Mouse (Mus musculus) stomach, postnatal 0 days (tissue): ENCODE data around the gene Cox8b. TPM values are rescaled to one million over a fixed set of nuclear protein-coding genes. Genes with fewer than 3 reads are reported as not detected.

Experiments used
- ATAC-seq: fragments of 200-750 bp; cut with Nextera tagmentation; 2 replicates; pipeline ENCODE4 v1.8.0; 2017; ENCODE audit not compliant: low FRiP score, low TSS enrichment
- DNase-seq: peaks from one replicate; pipeline ENCODE4 v3.0.0-alpha.2; 2016; ENCODE audit warnings: low spot score
- H3K27ac ChIP-seq: fragments of 300-500 bp; sonication (generic); replicated peaks from 2 replicates; pipeline ENCODE4 v1.5.1; 2014; ENCODE audit warnings: mild to moderate bottlenecking, control low read depth
- H3K27me3 ChIP-seq: fragments of 300-500 bp; sonication (generic); 2 replicates; pipeline ENCODE4 v1.6.1; 2014; ENCODE audit warnings: low read length; ENCODE audit not compliant: control insufficient read depth, insufficient read depth
- H3K36me3 ChIP-seq: fragments of 300-500 bp; sonication (generic); 2 replicates; pipeline ENCODE4 v1.6.1; 2014; ENCODE audit warnings: low read length, mixed read lengths; ENCODE audit not compliant: control insufficient read depth, insufficient read depth
- H3K4me1 ChIP-seq: fragments of 300-500 bp; sonication (generic); replicated peaks from 2 replicates; pipeline ENCODE4 v1.6.1; 2014; ENCODE audit warnings: antibody characterized with exemption; ENCODE audit not compliant: control insufficient read depth, insufficient read depth
- H3K4me2 ChIP-seq: fragments of 300-500 bp; sonication (generic); replicated peaks from 2 replicates; pipeline ENCODE4 v1.6.1; 2014; ENCODE audit warnings: low read depth, mild to moderate bottlenecking, control low read depth, moderate library complexity
- H3K4me3 ChIP-seq: fragments of 300-500 bp; sonication (generic); 2 replicates; pipeline ENCODE4 v1.5.1; 2014; ENCODE audit warnings: low read depth, low read length, control low read depth
- H3K9ac ChIP-seq: fragments of 300-500 bp; sonication (generic); 2 replicates; pipeline ENCODE4 v1.6.1; 2014; ENCODE audit warnings: mild to moderate bottlenecking, low read length, control low read depth, mixed read lengths
- H3K9me3 ChIP-seq: fragments of 300-500 bp; sonication (generic); 2 replicates; pipeline ENCODE4 v1.6.1; 2016; ENCODE audit warnings: low read length; ENCODE audit not compliant: control insufficient read depth
- CTCF ChIP-seq: IDR thresholded peaks from 2 replicates; pipeline ENCODE4 v1.5.1; 2016; ENCODE audit warnings: antibody characterized with exemption, low read depth, mild to moderate bottlenecking, moderate library complexity
- EP300 ChIP-seq: optimal IDR thresholded peaks from 2 replicates; pipeline ENCODE3; 2016; ENCODE audit warnings: antibody characterized with exemption
- WGBS: fragments of 180-500 bp; shearing (Covaris S2); extraction: QIAGEN DNeasy Blood & Tissue Kit; methylation state at CpG from one replicate; pipeline ENCODE4 v1.1.7; 2014; 5-methylcytosine and 5-hydroxymethylcytosine counted together
- polyA plus RNA-seq: library from polyadenylated mRNA; unstranded; fragments of >200 nt; fragmentation: Nextera tagmentation; extraction: Ambion mirVana; gene quantifications from 2 replicates; pipeline ENCODE4 v1.2.1, GENCODE M21; 2015

The Cox8b gene
- polyA plus RNA-seq, 1 experiment from 2014 or later = 1.3 TPM

DNA sequence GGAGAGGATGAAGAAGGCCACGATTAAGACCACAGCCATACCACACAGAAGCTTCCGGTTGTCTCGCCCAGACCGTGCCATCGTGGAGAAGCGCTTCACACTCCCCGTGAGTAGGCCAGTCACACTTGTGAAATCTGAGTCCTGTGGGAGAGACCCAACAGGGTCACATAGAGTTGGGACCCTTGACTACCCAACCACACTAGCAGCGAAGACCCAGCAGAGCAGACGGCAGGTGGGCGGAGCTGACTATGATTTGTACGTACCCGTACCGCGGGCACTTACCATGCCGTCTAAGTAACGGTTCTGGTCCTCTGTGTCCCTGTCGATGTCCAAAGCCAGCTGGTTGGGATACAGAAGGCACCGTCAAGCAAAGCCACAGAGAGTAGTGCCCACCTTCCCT is 45.8 kb downstream of the Cox8b start:
- Histone ChIP-seq H3K4me1 (peaks cover 10% of the 10 kb centered on the region; the same call in 1 of the 2 replicates), H3K9me3 (no peaks in the 10 kb centered on the region), H3K36me3 (peaks cover 16% of the 10 kb centered on the region; the same call in 1 of the 2 replicates), H3K27me3 (no peaks in the 10 kb centered on the region), H3K4me2 (no peak overlapping the region), H3K4me3 (no peak overlapping the region), H3K9ac (no peak overlapping the region), H3K27ac (no peak overlapping the region)
- 92% methylated on average over 18 of the region's 18 CpGs for WGBS
- TF ChIP-seq CTCF (no peak), EP300 (no peak)
- DNase-seq (no peak), ATAC-seq (no peak)

DNA sequence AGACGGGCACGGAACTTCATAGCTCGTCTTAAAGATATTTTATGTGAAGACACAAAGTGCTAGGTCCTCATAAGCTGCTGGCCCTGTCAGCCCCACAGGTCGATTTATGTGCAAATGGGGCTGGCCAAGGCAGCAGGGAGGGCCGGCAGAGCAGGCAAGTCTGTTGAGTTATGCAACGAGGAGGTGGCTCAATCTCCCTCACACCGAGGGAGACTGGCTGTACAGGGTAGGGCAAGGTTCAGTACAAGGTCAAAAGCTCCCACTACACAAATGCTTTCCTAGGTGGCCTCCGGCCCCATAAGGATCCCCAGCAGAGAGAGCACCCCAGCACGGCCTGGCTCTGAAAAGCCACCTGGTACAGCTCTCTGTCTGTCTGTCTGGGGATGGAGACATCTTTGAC is 46.9 kb downstream of the Cox8b start:
- Histone ChIP-seq H3K36me3 (peaks cover 16% of the 10 kb centered on the region; the same call in 1 of the 2 replicates), H3K4me3 (no peak overlapping the region), H3K4me2 (no peak overlapping the region), H3K27me3 (no peaks in the 10 kb centered on the region), H3K9ac (no peak overlapping the region), H3K4me1 (peaks cover 10% of the 10 kb centered on the region; the same call in 1 of the 2 replicates), H3K9me3 (no peaks in the 10 kb centered on the region), H3K27ac (no peak overlapping the region)
- no peak for TF ChIP-seq CTCF
- TF ChIP-seq EP300 = no peak
- 82% methylated on average over 9 of the region's 9 CpGs for WGBS
- ATAC-seq (no peak), DNase-seq (no peak)

DNA sequence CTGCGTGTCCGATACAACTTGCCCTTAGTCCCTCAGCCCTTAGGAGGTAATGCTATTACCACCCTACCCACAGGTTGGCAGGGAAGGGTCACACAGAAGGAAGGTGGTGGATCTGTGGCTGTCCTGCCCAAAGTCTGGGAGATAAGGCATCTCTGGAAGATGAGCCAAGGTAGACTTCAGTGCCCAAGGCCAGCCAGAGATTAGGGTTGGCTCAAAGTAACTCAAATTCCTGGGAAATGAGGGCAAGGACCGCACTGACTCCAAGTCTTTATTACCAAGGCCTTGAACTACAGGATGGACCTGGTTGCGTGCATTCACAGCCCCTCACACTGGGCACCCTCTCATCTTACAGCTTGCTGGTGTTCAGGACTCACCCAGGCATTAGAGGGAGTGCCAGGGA is 48.3 kb downstream of the Cox8b start:
- Histone ChIP-seq H3K9me3 (no peaks in the 10 kb centered on the region), H3K36me3 (peaks cover 16% of the 10 kb centered on the region; the same call in 1 of the 2 replicates), H3K4me2 (no peak overlapping the region), H3K9ac (no peak overlapping the region), H3K27me3 (no peaks in the 10 kb centered on the region), H3K4me3 (no peak overlapping the region), H3K27ac (no peak overlapping the region), H3K4me1 (0 out of 2 replicates have a peak, but pooled peaks cover 5% of the 10 kb centered on the region)
- WGBS = 94% methylated on average over 4 of the region's 4 CpGs
- TF ChIP-seq EP300 = no peak
- no peak for TF ChIP-seq CTCF
- no peak for ATAC-seq
- no peak for DNase-seq

Other genes with a start within 250 kb of the Cox8b start
- 0.01 TPM in 1 of 2 replicates, not detected in the other for gene Olfr539, start 240.5 kb downstream of the Cox8b start, polyA plus RNA-seq
- gene Olfr45, start 218.5 kb downstream of the Cox8b start, polyA plus RNA-seq = not detected in 2 replicates
- not detected in 2 replicates for gene Olfr541, start 203.2 kb downstream of the Cox8b start, polyA plus RNA-seq
- 0.52 and 0.85 TPM in 2 replicates for gene Cyp2e1, start 136.7 kb downstream of the Cox8b start, polyA plus RNA-seq
- gene Syce1, start 112.6 kb downstream of the Cox8b start, polyA plus RNA-seq = 0.11 and 0.16 TPM in 2 replicates
- 0.59 and 0.65 TPM in 2 replicates for gene Zfp941, start 78.3 kb downstream of the Cox8b start, polyA plus RNA-seq
- gene Urah, start 65.4 kb downstream of the Cox8b start, polyA plus RNA-seq = 21.9 and 22.7 TPM in 2 replicates
- not detected in 2 replicates for gene Scgb1c1, start 54.9 kb downstream of the Cox8b start, polyA plus RNA-seq
- not detected in 2 replicates for gene Odf3, start 52.6 kb downstream of the Cox8b start, polyA plus RNA-seq
- not detected in 2 replicates for gene Gm45785, start 44.1 kb downstream of the Cox8b start, polyA plus RNA-seq
- 49.0 and 49.1 TPM in 2 replicates for gene Ric8a, start 43.5 kb downstream of the Cox8b start, polyA plus RNA-seq
- 44.5 and 49.0 TPM in 2 replicates for gene Bet1l, start 42.9 kb downstream of the Cox8b start, polyA plus RNA-seq
- gene Psmd13, start 18.5 kb downstream of the Cox8b start, polyA plus RNA-seq = 160 and 166 TPM in 2 replicates
- gene Sirt3, start 18.1 kb downstream of the Cox8b start, polyA plus RNA-seq = 17.9 and 19.0 TPM in 2 replicates
- gene Nlrp6, start 20.5 kb upstream of the Cox8b start, polyA plus RNA-seq = 1.6 and 1.7 TPM in 2 replicates
- 10.1 and 12.3 TPM in 2 replicates for gene Pgghg, start 40.9 kb upstream of the Cox8b start, polyA plus RNA-seq
- 0.58 and 0.82 TPM in 2 replicates for gene Ifitm5, start 49.8 kb upstream of the Cox8b start, polyA plus RNA-seq
- gene Gm45717, start 55.5 kb upstream of the Cox8b start, polyA plus RNA-seq = 0.32 and 0.71 TPM in 2 replicates
- 932 and 1,048 TPM in 2 replicates for gene Ifitm2, start 55.5 kb upstream of the Cox8b start, polyA plus RNA-seq
- 162 and 173 TPM in 2 replicates for gene Ifitm1, start 66.8 kb upstream of the Cox8b start, polyA plus RNA-seq
- 350 and 450 TPM in 2 replicates for gene Ifitm3, start 110.3 kb upstream of the Cox8b start, polyA plus RNA-seq
- gene Ifitm6, start 117.5 kb upstream of the Cox8b start, polyA plus RNA-seq = 0.40 and 0.63 TPM in 2 replicates
- not detected in 2 replicates for gene Gm17387, start 128.7 kb upstream of the Cox8b start, polyA plus RNA-seq
- 1.2 and 1.5 TPM in 2 replicates for gene B4galnt4, start 160.7 kb upstream of the Cox8b start, polyA plus RNA-seq
- gene Pkp3, start 177.8 kb upstream of the Cox8b start, polyA plus RNA-seq = 97.9 and 105 TPM in 2 replicates
- gene Sigirr, start 200.1 kb upstream of the Cox8b start, polyA plus RNA-seq = 12.6 and 14.0 TPM in 2 replicates
- gene Ano9, start 217.4 kb upstream of the Cox8b start, polyA plus RNA-seq = 17.9 and 20.4 TPM in 2 replicates
- 21.6 and 22.9 TPM in 2 replicates for gene Ptdss2, start 221.9 kb upstream of the Cox8b start, polyA plus RNA-seq